Mouse (Mus musculus) cerebellum, adult 2 months (tissue): ENCODE results near the gene Rab3a. TPM values are rescaled to one million over a fixed set of nuclear protein-coding genes. Genes with fewer than 3 reads are reported as not detected.
A peak's percentile ranks its signal among the peaks of the same experiment; 100 is the strongest.

Source experiments
- DNase-seq, 2 experiments: peaks; one replicate each; pipeline ENCODE4 v3.0.0; 2021
- H3K27ac ChIP-seq: fragments of 200-500 bp; 2 replicates; pipeline ENCODE4 v1.5.1; 2012; ENCODE audit warnings: low read length, control low read depth, inconsistent platforms; ENCODE audit not compliant: insufficient read depth
- H3K27me3 ChIP-seq: fragments of 200-500 bp; 2 replicates; pipeline ENCODE4 v1.6.1; 2012; ENCODE audit warnings: inconsistent platforms, mild to moderate bottlenecking, low read length, moderate library complexity; ENCODE audit not compliant: control insufficient read depth, insufficient read depth
- H3K4me1 ChIP-seq: fragments of 200-500 bp; 2 replicates; pipeline ENCODE4 v1.6.1; 2011; ENCODE audit warnings: low read length; ENCODE audit not compliant: control insufficient read depth, insufficient read depth
- H3K4me3 ChIP-seq: fragments of 200-500 bp; replicated peaks from 2 replicates; pipeline ENCODE3; 2011; ENCODE audit warnings: mild to moderate bottlenecking, low read depth, low read length, control low read depth; ENCODE audit not compliant: insufficient read depth
- CTCF ChIP-seq: fragments of 200-500 bp; IDR thresholded peaks from 2 replicates; pipeline ENCODE4 v1.5.1; 2011; ENCODE audit warnings: low read depth, mild to moderate bottlenecking, control low read depth, low read length, moderate library complexity, borderline replicate concordance; ENCODE audit not compliant: insufficient read depth
- POLR2A ChIP-seq: fragments of 200-500 bp; IDR thresholded peaks from 2 replicates; pipeline ENCODE4 v1.6.1; 2011; ENCODE audit warnings: low read length, control low read depth, borderline replicate concordance; ENCODE audit not compliant: insufficient read depth
- WGBS: fragments of 180-500 bp; shearing (Covaris S2); methylation state at CpG from one replicate; pipeline ENCODE4 v1.1.7; 2018; 5-methylcytosine and 5-hydroxymethylcytosine counted together
- polyA plus RNA-seq: library from polyadenylated mRNA; depleted of rRNA; stranded (reverse); fragments of >200 nt; gene quantifications from 2 replicates; pipeline ENCODE4 v1.2.3, GENCODE M21; 2012

Gene Rab3a
- polyA plus RNA-seq, 1 experiment = 1,156 TPM

DNA sequence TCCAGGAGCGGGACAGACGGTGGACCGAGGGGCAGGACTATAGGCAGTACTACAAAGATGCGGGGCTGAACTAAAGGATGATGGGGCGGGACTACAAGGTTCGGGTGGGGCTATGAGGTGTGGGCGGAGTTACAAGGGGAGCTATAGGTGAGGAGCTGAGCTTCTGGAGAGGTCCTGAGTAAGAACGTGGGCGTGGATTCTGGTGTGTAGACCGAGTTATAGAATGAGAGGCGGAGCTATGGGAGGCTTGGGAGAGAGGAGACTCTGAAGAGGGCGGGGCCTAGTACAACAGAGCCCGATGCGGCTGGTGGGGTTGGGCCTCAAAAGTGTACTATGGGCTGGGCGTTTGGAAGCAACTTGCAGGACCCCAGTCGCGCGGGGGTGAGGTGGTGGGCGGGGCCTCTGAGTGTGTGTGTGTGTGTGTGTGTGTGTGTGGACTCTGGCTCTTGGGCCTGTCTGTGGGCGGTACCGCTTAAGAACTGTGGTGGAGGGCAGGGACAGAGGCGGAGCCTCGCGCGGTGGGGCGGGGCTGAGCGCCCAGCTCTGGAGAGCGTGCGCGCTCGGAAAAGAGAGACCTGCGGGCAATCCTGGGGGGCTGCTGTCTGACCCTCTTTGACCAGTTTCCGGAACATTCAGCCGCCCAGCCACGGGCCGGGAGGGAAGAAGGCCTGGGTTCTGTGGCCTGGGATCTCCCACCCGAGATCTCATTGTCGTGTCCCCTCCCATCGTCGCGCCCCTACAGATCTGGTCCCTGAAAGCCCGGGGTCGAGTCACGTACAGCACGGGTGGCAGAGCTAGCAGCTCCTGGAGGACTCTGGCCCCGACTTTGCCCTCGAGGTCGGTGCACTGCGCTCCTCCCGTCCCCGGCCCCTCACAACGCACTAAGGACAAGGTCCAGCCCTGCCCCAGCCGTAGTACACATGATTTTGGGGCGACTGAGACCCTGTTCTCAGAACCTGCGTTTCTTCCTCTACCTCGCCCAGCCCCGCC is 42.9 kb downstream of the Rab3a start:
- Histone ChIP-seq H3K4me1 (peaks cover 6% of the 10 kb centered on the region), H3K27me3 (no peaks in the 10 kb centered on the region), H3K4me3 (peak overlapping the region; percentile 74), H3K27ac (peak overlapping the region; percentile 1; the same call in 1 of the 2 replicates)
- peak; percentile 79 to 83 for DNase-seq
- under 1% methylated on average over 55 of the region's 57 CpGs for WGBS
- TF ChIP-seq CTCF (no peak), POLR2A (0 out of 2 replicates have a peak, but pooled peaks have one; percentile 1)

DNA sequence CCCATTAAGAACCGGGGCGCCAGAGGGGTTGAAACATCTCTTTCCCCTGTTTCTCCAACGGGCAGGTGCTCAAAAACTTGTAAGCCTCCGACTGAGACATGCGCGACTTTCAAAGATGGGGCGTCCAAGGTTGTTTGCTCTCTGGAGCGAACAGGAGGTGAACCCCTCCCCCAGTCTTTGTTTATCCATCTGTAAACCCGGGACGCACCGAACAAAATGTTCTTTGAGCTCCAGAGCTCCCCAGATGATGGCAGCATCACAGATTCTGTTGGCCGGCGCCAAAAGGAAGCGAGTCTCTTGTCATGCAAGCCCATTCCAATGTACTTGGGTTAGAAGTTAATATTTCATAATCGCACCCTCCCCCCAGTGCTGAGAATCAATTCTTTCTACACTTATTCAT is 43.8 kb downstream of the Rab3a start:
- Histone ChIP-seq H3K4me3 (no peak overlapping the region), H3K27me3 (no peaks in the 10 kb centered on the region), H3K4me1 (no peaks in the 10 kb centered on the region), H3K27ac (peak overlapping the region; percentile 1; the same call in 1 of the 2 replicates)
- peak in 1 of 2 experiments; percentile 52 for DNase-seq
- 9% methylated on average over 15 of the region's 15 CpGs for WGBS
- TF ChIP-seq CTCF (no peak), POLR2A (no peak)

DNA sequence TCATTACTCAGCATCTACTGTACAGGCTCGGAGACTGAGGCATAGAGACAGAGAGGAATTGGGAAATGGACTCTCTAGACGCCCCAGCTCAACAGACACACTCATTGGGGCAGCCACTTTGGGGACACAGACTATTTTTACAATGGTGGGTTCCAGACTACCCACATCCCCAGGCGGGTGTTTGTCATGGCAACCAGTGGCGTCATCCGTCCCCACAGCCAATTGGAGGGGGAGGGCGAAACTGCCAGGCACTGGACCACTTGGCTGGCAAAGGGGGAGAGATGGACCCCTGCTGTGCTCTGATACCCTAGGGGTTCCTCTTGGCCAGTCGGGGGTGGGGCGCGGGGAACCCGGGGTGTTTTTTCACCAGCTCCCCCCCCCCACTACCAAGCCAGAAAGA is 46.2 kb downstream of the Rab3a start:
- H3K4me3 ChIP-seq = no peak overlapping the region
- peaks cover 4% of the 10 kb centered on the region; the same call in 1 of the 2 replicates for H3K4me1 ChIP-seq
- no peak for TF ChIP-seq POLR2A
- no peak for TF ChIP-seq CTCF
- H3K27ac ChIP-seq = no peak overlapping the region
- no peak for DNase-seq
- H3K27me3 ChIP-seq = peaks cover 2% of the 10 kb centered on the region; the same call in 1 of the 2 replicates
- WGBS = 45% methylated on average over 10 of the region's 10 CpGs

DNA sequence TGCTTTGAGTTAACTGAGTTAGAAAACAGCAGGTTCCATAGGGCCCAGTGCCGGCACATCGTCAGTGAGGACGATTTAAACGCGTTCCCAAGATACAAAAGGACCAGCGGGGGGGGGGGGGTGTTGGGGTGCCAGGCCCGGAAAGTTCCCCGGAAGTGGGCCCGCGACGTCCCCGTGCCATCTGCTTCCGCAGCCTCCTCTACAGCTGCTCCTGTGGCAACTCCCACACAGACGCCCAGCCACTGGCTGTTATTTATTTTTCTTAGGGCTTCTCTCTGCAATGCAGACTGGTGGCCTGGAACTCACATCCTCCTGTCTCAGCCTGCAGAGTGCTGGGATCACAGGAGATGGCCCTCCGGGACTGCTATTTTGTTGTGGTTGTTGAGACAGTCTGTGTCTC is 46.7 kb downstream of the Rab3a start:
- Histone ChIP-seq H3K27me3 (peaks cover 2% of the 10 kb centered on the region; the same call in 1 of the 2 replicates), H3K4me1 (peaks cover 4% of the 10 kb centered on the region; the same call in 1 of the 2 replicates), H3K4me3 (no peak overlapping the region), H3K27ac (no peak overlapping the region)
- DNase-seq = no peak
- 15% methylated on average over 15 of the region's 15 CpGs for WGBS
- no peak for TF ChIP-seq POLR2A
- no peak for TF ChIP-seq CTCF

DNA sequence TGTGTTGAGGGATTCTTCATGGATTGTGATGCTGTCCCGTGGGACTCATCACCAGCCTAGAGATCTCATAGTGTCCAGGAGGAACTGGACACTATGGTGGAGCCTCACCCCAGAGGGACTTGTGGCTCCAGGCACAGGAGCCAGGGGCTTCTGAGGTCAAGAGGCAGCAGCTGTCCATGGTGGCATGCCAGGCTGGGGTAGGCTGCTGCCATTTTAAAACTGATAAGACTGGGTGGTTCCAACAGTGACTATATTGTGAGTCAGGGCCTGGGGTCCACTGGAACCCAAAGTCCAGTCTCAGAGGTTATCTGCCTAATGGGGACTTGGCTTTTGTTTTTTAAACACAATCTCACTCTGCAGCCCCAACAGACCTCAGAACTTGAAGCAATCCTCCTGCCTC is 47.4 kb downstream of the Rab3a start:
- H3K27ac ChIP-seq = no peak overlapping the region
- 80% methylated on average over 1 of the region's 1 CpGs for WGBS
- no peak overlapping the region for H3K4me3 ChIP-seq
- peaks cover 4% of the 10 kb centered on the region; the same call in 1 of the 2 replicates for H3K4me1 ChIP-seq
- no peak for DNase-seq
- TF ChIP-seq CTCF (no peak), POLR2A (no peak)
- peaks cover 2% of the 10 kb centered on the region; the same call in 1 of the 2 replicates for H3K27me3 ChIP-seq

DNA sequence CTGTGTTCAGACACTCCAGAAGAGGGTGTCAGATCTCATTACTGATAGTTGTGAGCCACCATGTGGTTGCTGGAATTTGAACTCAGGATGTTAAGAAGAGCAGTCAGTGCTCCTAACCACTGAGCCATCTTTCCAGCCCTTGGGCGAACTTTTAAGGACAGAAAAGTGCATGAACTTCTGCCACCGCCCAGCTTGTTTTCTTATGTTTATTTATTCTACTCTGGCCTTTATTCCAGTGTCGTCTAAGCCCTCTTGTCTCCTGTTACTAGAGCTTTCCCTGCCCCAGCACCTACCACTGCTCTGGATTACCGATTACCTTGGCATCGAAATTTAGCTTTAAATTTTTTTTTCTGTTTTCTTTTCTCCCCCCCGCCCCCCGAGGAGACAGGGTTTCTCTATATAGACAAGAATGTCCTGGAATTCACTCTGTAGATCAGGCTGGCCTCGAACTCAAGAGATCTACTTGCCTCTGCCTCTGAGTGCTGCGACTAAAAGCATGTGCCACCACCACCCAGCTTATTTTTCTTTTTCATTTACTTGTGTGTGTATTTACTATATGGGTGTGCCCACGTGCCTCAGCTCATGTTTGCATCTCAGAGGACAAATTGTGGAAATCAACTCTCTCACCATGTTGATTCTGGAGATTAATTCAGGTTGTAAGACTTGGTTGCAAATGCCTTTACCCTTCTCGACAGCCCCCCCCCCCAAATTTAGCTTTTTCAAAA is 48.5 kb downstream of the Rab3a start:
- Histone ChIP-seq H3K4me1 (peaks cover 4% of the 10 kb centered on the region; the same call in 1 of the 2 replicates), H3K4me3 (no peak overlapping the region), H3K27me3 (peaks cover 2% of the 10 kb centered on the region; the same call in 1 of the 2 replicates), H3K27ac (no peak overlapping the region)
- WGBS = 84% methylated on average over 11 of the region's 11 CpGs
- no peak for TF ChIP-seq POLR2A
- no peak for TF ChIP-seq CTCF
- no peak for DNase-seq

DNA sequence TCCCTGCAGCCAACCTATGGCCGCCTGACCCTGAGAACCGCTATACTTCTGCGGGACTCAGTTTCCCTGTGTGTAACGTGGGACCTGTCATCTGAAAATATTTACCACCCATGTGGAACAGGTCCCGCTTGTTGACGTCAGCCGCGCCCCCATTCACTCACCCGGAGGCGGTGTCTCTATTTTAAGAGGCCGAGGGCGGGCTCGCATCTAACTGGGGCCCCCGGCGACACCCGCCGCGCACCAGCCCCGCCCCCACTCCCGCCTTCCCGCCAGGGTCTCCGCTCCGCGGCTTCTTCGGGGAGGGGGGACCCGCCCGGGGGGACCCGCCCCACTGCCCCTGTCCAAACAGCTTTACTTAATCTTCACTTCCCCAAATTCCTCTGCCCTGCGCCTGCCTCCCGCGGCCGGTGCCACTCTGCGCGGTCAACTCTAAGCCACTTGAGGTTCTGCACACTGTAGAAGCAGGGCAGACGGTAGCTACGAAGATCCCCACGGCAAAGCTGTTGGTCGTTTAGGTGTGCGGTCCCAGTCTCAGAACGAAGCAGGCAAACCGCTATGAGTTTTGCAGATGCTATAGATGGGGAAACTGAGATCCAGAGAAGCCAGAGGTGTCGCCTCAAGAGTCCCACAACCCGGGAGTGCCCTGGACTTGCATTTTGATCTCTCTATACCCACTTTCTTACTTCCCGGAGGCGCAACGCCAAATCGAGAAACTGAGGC is 49.4 kb downstream of the Rab3a start:
- Histone ChIP-seq H3K27me3 (peaks cover 2% of the 10 kb centered on the region; the same call in 1 of the 2 replicates), H3K4me1 (peaks cover 4% of the 10 kb centered on the region; the same call in 1 of the 2 replicates), H3K4me3 (peak overlapping the region; percentile 60), H3K27ac (peak overlapping the region; percentile 19; the same call in 1 of the 2 replicates)
- no peak for DNase-seq
- no peak for TF ChIP-seq CTCF
- TF ChIP-seq POLR2A = no peak
- 3% methylated on average over 47 of the region's 47 CpGs for WGBS
